Mouse (Mus musculus): ENCODE measurements around the gene Cd69.

- TF ChIP-seq CTCF (IDR thresholded peaks at IDR 0.05; ENCODE audit: control insufficient read depth, insufficient read depth, low read length) (no peak), POLR2A (IDR thresholded peaks at IDR 0.05; ENCODE audit: borderline replicate concordance, control insufficient read depth, low read depth, low read length) (no peak)
These were observed 9.4 kb downstream of the Cd69 start for GRCm38 (mm10) chr6:129265821-129266220.
